Mouse (Mus musculus) brain, embryonic 14.5 days (tissue): ENCODE measurements around the gene Gjb5.

ENCODE experiments used
- CTCF ChIP-seq: fragments of 200-500 bp; IDR thresholded peaks from 2 replicates; pipeline ENCODE4 v1.5.1; 2012; ENCODE audit warnings: inconsistent platforms, mild to moderate bottlenecking, moderate library complexity, borderline replicate concordance; ENCODE audit not compliant: insufficient read depth, insufficient read length; ENCODE audit errors: extremely low read depth
- POLR2A ChIP-seq: fragments of 200-500 bp; IDR thresholded peaks from 2 replicates; pipeline ENCODE4 v1.6.1; 2012; ENCODE audit warnings: mild to moderate bottlenecking, inconsistent platforms, borderline replicate concordance; ENCODE audit not compliant: poor library complexity, insufficient read depth, insufficient read length, severe bottlenecking; ENCODE audit errors: extremely low read depth

DNA sequence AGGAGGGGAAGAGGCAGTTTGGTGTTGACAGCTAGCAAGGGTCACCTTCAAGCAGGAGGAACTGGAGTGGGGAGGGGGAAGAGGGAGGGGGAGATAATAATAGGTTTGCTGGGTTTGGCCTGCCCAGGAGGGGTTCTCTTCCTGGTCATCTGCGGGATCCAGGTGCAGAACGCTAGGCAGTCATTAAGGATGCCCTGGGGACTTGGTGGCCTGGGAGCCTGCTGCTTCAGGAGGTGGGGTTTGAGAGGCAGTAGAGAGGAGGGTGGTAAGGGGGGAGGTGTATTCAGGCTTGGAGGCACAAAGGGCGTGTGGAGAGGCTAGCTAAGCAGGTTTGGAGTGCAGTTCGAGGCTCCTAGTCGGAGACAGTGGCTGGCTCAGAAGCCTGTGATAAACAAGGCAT lies 7.5 kb upstream of the Gjb5 start:
- TF ChIP-seq CTCF = no peak
- TF ChIP-seq POLR2A = no peak
